Mouse (Mus musculus) stomach, embryonic 16.5 days (tissue): ENCODE results near the gene Ctu2. TPM values are rescaled to one million over a fixed set of nuclear protein-coding genes. Genes with fewer than 3 reads are reported as not detected.

ENCODE experiments used
- ATAC-seq: fragments of 200-750 bp; cut with Nextera tagmentation; 2 replicates; pipeline ENCODE4 v1.8.0; 2017; ENCODE audit warnings: moderate number of reproducible peaks, moderate TSS enrichment; ENCODE audit not compliant: insufficient read depth, low FRiP score
- H3K27ac ChIP-seq: fragments of 300-500 bp; sonication (generic); 2 replicates; pipeline ENCODE4 v1.5.1; 2014; ENCODE audit warnings: low read length
- H3K27me3 ChIP-seq: fragments of 300-500 bp; sonication (generic); 2 replicates; pipeline ENCODE4 v1.6.1; 2014; ENCODE audit warnings: low read length, control low read depth, mixed read lengths; ENCODE audit not compliant: control insufficient read depth, insufficient read depth
- H3K36me3 ChIP-seq: fragments of 300-500 bp; sonication (generic); 2 replicates; pipeline ENCODE4 v1.6.1; 2014; ENCODE audit warnings: low read length; ENCODE audit not compliant: control insufficient read depth, insufficient read depth
- H3K4me1 ChIP-seq: fragments of 300-500 bp; sonication (generic); 2 replicates; pipeline ENCODE4 v1.6.1; 2014; ENCODE audit warnings: low read length, control low read depth, mixed read lengths; ENCODE audit not compliant: control insufficient read depth, insufficient read depth
- H3K4me2 ChIP-seq: fragments of 300-500 bp; sonication (generic); 2 replicates; pipeline ENCODE4 v1.6.1; 2014; ENCODE audit warnings: low read depth, low read length, mixed read lengths
- H3K4me3 ChIP-seq: fragments of 300-500 bp; sonication (generic); replicated peaks from 2 replicates; pipeline ENCODE4 v1.5.1; 2014; ENCODE audit warnings: mild to moderate bottlenecking, low read length
- H3K9ac ChIP-seq: fragments of 300-500 bp; sonication (generic); 2 replicates; pipeline ENCODE4 v1.6.1; 2014; ENCODE audit warnings: low read length
- H3K9me3 ChIP-seq: fragments of 300-500 bp; sonication (generic); replicated peaks from 2 replicates; pipeline ENCODE4 v1.6.1; 2016; ENCODE audit warnings: low read length, control low read depth; ENCODE audit not compliant: control insufficient read depth
- WGBS: fragments of 180-500 bp; shearing (Covaris S2); extraction: QIAGEN DNeasy Blood & Tissue Kit; methylation state at CpG from one replicate; pipeline ENCODE4 v1.1.7; 2014; 5-methylcytosine and 5-hydroxymethylcytosine counted together
- polyA plus RNA-seq: library from polyadenylated mRNA; unstranded; fragments of >200 nt; fragmentation: Nextera tagmentation; extraction: Ambion mirVana; gene quantifications from 2 replicates; pipeline ENCODE4 v1.2.1, GENCODE M21; 2015

Ctu2 gene
- polyA plus RNA-seq: 39.8 TPM in 2 replicates

- Histone ChIP-seq H3K4me3 (peak within 1 kb of the TSS; percentile 73), H3K27me3 (no peaks in the 10 kb centered on the region), H3K4me2 (peak within 1 kb of the TSS; percentile 66), H3K9ac (peak within 1 kb of the TSS; percentile 84), H3K36me3 (peaks cover 5% of the 10 kb centered on the region; the same call in 1 of the 2 replicates), H3K4me1 (peaks cover 22% of the 10 kb centered on the region), H3K9me3 (no peaks in the 10 kb centered on the region), H3K27ac (peak within 1 kb of the TSS; percentile 43)
- under 1% methylated on average over 86 of the region's 103 CpGs for WGBS
- peak; percentile 94 for ATAC-seq
Observed at GRCm38 (mm10) chr8:122475580-122476320, at the start of gene Ctu2, which contains the start of gene Rnf166. TSS of gene Ctu2 (plus strand) at chr8:122476143. TSS of gene Rnf166 (minus strand) at chr8:122476064.

- ATAC-seq: no peak
- Histone ChIP-seq H3K36me3 (no peaks in the 10 kb centered on the region), H3K9ac (no peak overlapping the region), H3K27ac (no peak overlapping the region), H3K27me3 (no peaks in the 10 kb centered on the region), H3K4me3 (no peak overlapping the region), H3K4me2 (no peak overlapping the region), H3K9me3 (no peaks in the 10 kb centered on the region), H3K4me1 (0 out of 2 replicates have a peak, but pooled peaks cover 4% of the 10 kb centered on the region)
- WGBS: 73% methylated on average over 9 of the region's 9 CpGs
Observed at GRCm38 (mm10) chr8:122426145-122426544, 49.8 kb upstream of the Ctu2 start.

- H3K9ac ChIP-seq: no peak overlapping the region
- no peaks in the 10 kb centered on the region for H3K27me3 ChIP-seq
- H3K4me2 ChIP-seq: no peak overlapping the region
- no peaks in the 10 kb centered on the region for H3K36me3 ChIP-seq
- no peaks in the 10 kb centered on the region for H3K9me3 ChIP-seq
- peaks cover 12% of the 10 kb centered on the region for H3K4me1 ChIP-seq
- no peak overlapping the region for H3K27ac ChIP-seq
- no peak for ATAC-seq
- WGBS: 80% methylated on average over 7 of the region's 7 CpGs
- no peak overlapping the region for H3K4me3 ChIP-seq
Observed at GRCm38 (mm10) chr8:122427607-122428006, 48.3 kb upstream of the Ctu2 start.

GRCm38 (mm10) chr8:122428163-122428562 is 47.8 kb upstream of the Ctu2 start:
- Histone ChIP-seq H3K27ac (no peak overlapping the region), H3K9ac (no peak overlapping the region), H3K4me2 (no peak overlapping the region), H3K27me3 (no peaks in the 10 kb centered on the region), H3K4me3 (no peak overlapping the region), H3K36me3 (no peaks in the 10 kb centered on the region), H3K9me3 (no peaks in the 10 kb centered on the region), H3K4me1 (peaks cover 16% of the 10 kb centered on the region)
- no peak for ATAC-seq
- 87% methylated on average over 9 of the region's 9 CpGs for WGBS

- Histone ChIP-seq H3K27me3 (no peaks in the 10 kb centered on the region), H3K4me1 (peaks cover 13% of the 10 kb centered on the region), H3K9me3 (no peaks in the 10 kb centered on the region), H3K36me3 (0 out of 2 replicates have a peak, but pooled peaks cover under 1% of the 10 kb centered on the region), H3K4me3 (no peak overlapping the region), H3K27ac (peak overlapping the region; percentile 36; the same call in 1 of the 2 replicates), H3K4me2 (no peak overlapping the region), H3K9ac (0 out of 2 replicates have a peak overlapping the region, but pooled peaks have one; percentile 16)
- WGBS: 77% methylated on average over 10 of the region's 10 CpGs
- no peak for ATAC-seq
Observed at GRCm38 (mm10) chr8:122430058-122430636, 45.8 kb upstream of the Ctu2 start.

GRCm38 (mm10) chr8:122430646-122431045 is 45.3 kb upstream of the Ctu2 start:
- H3K4me3 ChIP-seq: no peak overlapping the region
- 76% methylated on average over 3 of the region's 3 CpGs for WGBS
- peaks cover 13% of the 10 kb centered on the region for H3K4me1 ChIP-seq
- 0 out of 2 replicates have a peak, but pooled peaks cover 4% of the 10 kb centered on the region for H3K36me3 ChIP-seq
- ATAC-seq: no peak
- H3K27me3 ChIP-seq: no peaks in the 10 kb centered on the region
- H3K9me3 ChIP-seq: no peaks in the 10 kb centered on the region; the same call in 1 of the 2 replicates
- H3K9ac ChIP-seq: peak overlapping the region; percentile 16; the same call in 1 of the 2 replicates
- peak overlapping the region; percentile 36; the same call in 1 of the 2 replicates for H3K27ac ChIP-seq
- no peak overlapping the region for H3K4me2 ChIP-seq

GRCm38 (mm10) chr8:122431694-122432442 is 44.1 kb upstream of the Ctu2 start:
- ATAC-seq: peak; percentile 9; the same call in 1 of the 2 replicates

GRCm38 (mm10) chr8:122432443-122433268 is 43.3 kb upstream of the Ctu2 start, which contains the start of gene Cyba:
TSS of gene Cyba (minus strand) at chr8:122432930.
- Histone ChIP-seq H3K4me1 (peaks cover 13% of the 10 kb centered on the region), H3K9me3 (no peaks in the 10 kb centered on the region; the same call in 1 of the 2 replicates), H3K9ac (peak within 1 kb of the TSS; percentile 86), H3K27ac (peak within 1 kb of the TSS; percentile 86), H3K4me3 (peak within 1 kb of the TSS; percentile 65), H3K36me3 (0 out of 2 replicates have a peak, but pooled peaks cover 4% of the 10 kb centered on the region), H3K4me2 (peak within 1 kb of the TSS; percentile 83), H3K27me3 (no peaks in the 10 kb centered on the region)
- peak; percentile 88 for ATAC-seq
- WGBS: 2% methylated on average over 45 of the region's 45 CpGs

More at GRCm38 (mm10) chr8:122431694-122432442, 44.1 kb upstream of the Ctu2 start:
- Histone ChIP-seq H3K9me3 (no peaks in the 10 kb centered on the region; the same call in 1 of the 2 replicates), H3K27ac (peak overlapping the region; percentile 86), H3K36me3 (0 out of 2 replicates have a peak, but pooled peaks cover 4% of the 10 kb centered on the region), H3K4me1 (peaks cover 13% of the 10 kb centered on the region), H3K4me3 (peak overlapping the region; percentile 65), H3K4me2 (peak overlapping the region; percentile 83), H3K27me3 (no peaks in the 10 kb centered on the region), H3K9ac (peak overlapping the region; percentile 86)
- WGBS: 23% methylated on average over 18 of the region's 18 CpGs
